Mouse (Mus musculus) liver, adult 2 months (tissue): ENCODE data around the gene Gm9936.

Experiments
- CTCF ChIP-seq: fragments of 200-500 bp; IDR thresholded peaks from 2 replicates; pipeline ENCODE4 v1.5.1; 2011; ENCODE audit warnings: low read depth, low read length, control low read depth
- POLR2A ChIP-seq: fragments of 200-500 bp; IDR thresholded peaks from 2 replicates; pipeline ENCODE4 v1.6.1; 2011; ENCODE audit warnings: low read length, control low read depth; ENCODE audit not compliant: insufficient read depth; ENCODE audit errors: extremely low read depth

DNA sequence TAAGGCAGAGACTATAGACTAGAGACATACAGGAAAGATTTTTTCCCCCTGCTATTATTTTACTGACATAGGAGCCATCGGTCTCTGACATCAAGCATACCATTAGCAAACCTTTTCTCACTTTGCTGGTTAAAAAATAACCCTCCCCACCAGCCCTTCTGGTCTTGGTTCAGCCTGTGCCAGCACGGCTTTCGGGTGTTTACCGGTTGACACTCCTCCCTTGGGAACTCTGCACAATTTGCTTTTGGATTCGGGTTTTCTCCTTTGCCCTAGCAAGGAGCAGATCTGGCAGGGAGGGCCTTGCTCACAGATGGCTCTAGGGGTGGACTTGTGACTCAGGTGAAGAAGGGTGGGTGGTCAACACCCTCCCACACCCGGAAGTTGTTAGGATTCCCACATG is 3.2 kb upstream of the Gm9936 start:
- no peak for TF ChIP-seq CTCF
- TF ChIP-seq POLR2A = no peak
